Mouse (Mus musculus): ENCODE results near the gene U2af1l4.

The U2af1l4 gene

GRCm38 (mm10) chr7:30563117-30563905 lies at the start of gene U2af1l4, which contains the start of the genes Gm49396 and Psenen:
Gene U2af1l4 (plus strand): TSS chr7:30563301.
Gene Gm49396 (plus strand): TSS chr7:30563344.
Gene Psenen (minus strand): TSS chr7:30563627.
- peak; percentile 97 for DNase-seq (ENCODE audit: low spot score)

- DNase-seq (ENCODE audit: low spot score), result no peak
Measured at GRCm38 (mm10) chr7:30515003-30515760, 47.9 kb upstream of the U2af1l4 start.

- no peak for DNase-seq (ENCODE audit: low spot score)
Measured at GRCm38 (mm10) chr7:30518325-30518724, 44.8 kb upstream of the U2af1l4 start.

- DNase-seq (ENCODE audit: low spot score), result no peak
Measured at GRCm38 (mm10) chr7:30520396-30520795, 42.7 kb upstream of the U2af1l4 start.

GRCm38 (mm10) chr7:30520856-30521255 lies 42.2 kb upstream of the U2af1l4 start:
- no peak for DNase-seq (ENCODE audit: low spot score)

GRCm38 (mm10) chr7:30522871-30523270 lies 40.2 kb upstream of the U2af1l4 start:
- DNase-seq (ENCODE audit: low spot score), result no peak

- no peak for DNase-seq (ENCODE audit: low spot score)
Measured at GRCm38 (mm10) chr7:30524487-30524886, 38.6 kb upstream of the U2af1l4 start.

- DNase-seq (ENCODE audit: low spot score), result no peak
Measured at GRCm38 (mm10) chr7:30525954-30526353, 37.1 kb upstream of the U2af1l4 start.

- no peak for DNase-seq (ENCODE audit: low spot score)
Measured at GRCm38 (mm10) chr7:30526399-30526798, 36.7 kb upstream of the U2af1l4 start.

GRCm38 (mm10) chr7:30526981-30527380 lies 36.1 kb upstream of the U2af1l4 start:
- no peak for DNase-seq (ENCODE audit: low spot score)

- peak; percentile 46 for DNase-seq (ENCODE audit: low spot score)
Measured at GRCm38 (mm10) chr7:30531291-30531815, 31.7 kb upstream of the U2af1l4 start.

GRCm38 (mm10) chr7:30532931-30533330 lies 30.2 kb upstream of the U2af1l4 start:
- peak; percentile 54 for DNase-seq (ENCODE audit: low spot score)

GRCm38 (mm10) chr7:30533941-30534632 lies 29.0 kb upstream of the U2af1l4 start:
- DNase-seq (ENCODE audit: low spot score), result no peak

- DNase-seq (ENCODE audit: low spot score), result peak; percentile 98
Measured at GRCm38 (mm10) chr7:30534633-30535577, 28.2 kb upstream of the U2af1l4 start, which contains the start of gene Arhgap33. Gene Arhgap33 (minus strand): TSS chr7:30535060.

GRCm38 (mm10) chr7:30540572-30540971 lies 22.5 kb upstream of the U2af1l4 start:
- no peak for DNase-seq (ENCODE audit: low spot score)

GRCm38 (mm10) chr7:30544327-30544726 lies 18.8 kb upstream of the U2af1l4 start:
- DNase-seq (ENCODE audit: low spot score), result no peak

- DNase-seq (ENCODE audit: low spot score), result no peak
Measured at GRCm38 (mm10) chr7:30549880-30550279, 13.2 kb upstream of the U2af1l4 start.

- DNase-seq (ENCODE audit: low spot score), result no peak
Measured at GRCm38 (mm10) chr7:30550603-30551002, 12.5 kb upstream of the U2af1l4 start.

- no peak for DNase-seq (ENCODE audit: low spot score)
Measured at GRCm38 (mm10) chr7:30551445-30552101, 11.5 kb upstream of the U2af1l4 start.
